Mouse (Mus musculus): ENCODE data around the gene Gdf11. TPM values are rescaled to one million over a fixed set of nuclear protein-coding genes. Genes with fewer than 3 reads are reported as not detected.

The Gdf11 gene
- polyA plus RNA-seq, 1 experiment from 2014 or later = 7.0 TPM

DNA sequence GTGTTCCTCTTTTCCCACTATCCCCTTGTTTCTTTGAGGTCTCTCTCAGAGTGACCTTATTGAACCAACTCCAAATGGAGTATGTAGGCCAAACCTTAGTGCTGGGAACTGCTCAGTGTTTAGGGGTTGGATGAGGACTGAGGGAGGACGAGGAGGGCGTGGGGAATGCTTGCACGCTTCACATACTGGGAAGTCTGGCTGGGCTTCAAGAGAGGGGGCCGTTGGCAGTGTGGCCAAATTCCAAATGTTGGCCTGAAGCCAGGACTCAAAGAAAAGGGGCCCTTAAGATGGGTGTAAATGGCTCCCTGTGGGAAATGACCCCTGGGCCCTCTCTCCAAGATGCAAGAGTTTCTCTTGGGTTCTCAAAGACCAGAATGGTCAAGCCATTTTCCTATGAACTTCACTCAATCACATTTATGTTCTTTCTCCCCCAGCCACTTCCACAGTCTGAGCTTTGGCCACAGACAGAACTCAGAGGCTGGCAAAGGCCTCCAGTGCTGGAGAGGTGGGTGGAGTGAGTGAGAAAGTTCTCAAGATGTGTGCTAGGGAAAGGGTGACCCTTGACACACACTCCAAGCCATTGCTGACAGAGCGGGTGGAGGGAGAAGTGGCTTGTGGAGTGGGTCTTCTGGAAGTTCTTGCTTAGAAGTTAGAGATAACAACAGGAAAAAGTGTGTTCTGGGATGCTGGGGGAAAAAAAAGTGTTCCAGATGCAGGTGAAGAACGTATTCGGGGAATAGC lies 38.3 kb upstream of the Gdf11 start:
- Histone ChIP-seq H3K4me3 (no peak overlapping the region), H3K36me3 (no peaks in the 10 kb centered on the region), H3K4me1 (peaks cover 7% of the 10 kb centered on the region; the same call in 1 of the 2 replicates), H3K27me3 (peaks cover 72% of the 10 kb centered on the region), H3K9me3 (no peaks in the 10 kb centered on the region), H3K27ac (no peak overlapping the region), H3K4me2 (no peak overlapping the region), H3K9ac (no peak overlapping the region)
- WGBS = 71% methylated on average over 7 of the region's 7 CpGs
- ATAC-seq (ENCODE audit: insufficient number of reproducible peaks, insufficient read depth, low FRiP score, low TSS enrichment, low read depth) = no peak

DNA sequence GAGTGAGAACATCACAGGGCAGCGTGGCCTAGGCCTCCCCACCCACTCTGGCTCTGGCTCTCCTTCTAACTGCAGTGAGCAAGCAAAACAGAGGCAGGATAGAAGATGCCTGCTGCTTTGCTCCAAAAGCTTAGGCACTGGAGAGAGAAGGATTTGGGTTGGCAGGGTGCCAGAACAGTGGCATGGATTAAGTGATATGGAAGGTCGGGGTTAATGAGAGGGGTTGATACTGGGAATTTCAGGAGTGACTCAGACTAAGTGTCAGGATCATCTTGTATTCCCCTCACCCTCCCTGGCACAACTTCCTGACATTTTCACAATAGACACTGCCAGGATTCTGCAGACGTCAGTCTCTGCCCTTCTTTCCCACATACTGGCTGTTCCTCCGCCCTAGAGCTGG lies 36.8 kb upstream of the Gdf11 start:
- H3K27ac ChIP-seq = no peak overlapping the region
- no peak overlapping the region for H3K4me3 ChIP-seq
- no peak for ATAC-seq (ENCODE audit: insufficient number of reproducible peaks, insufficient read depth, low FRiP score, low TSS enrichment, low read depth)
- no peaks in the 10 kb centered on the region for H3K9me3 ChIP-seq
- no peak overlapping the region for H3K9ac ChIP-seq
- peaks cover 58% of the 10 kb centered on the region for H3K27me3 ChIP-seq
- 36% methylated on average over 4 of the region's 4 CpGs for WGBS
- H3K36me3 ChIP-seq = no peaks in the 10 kb centered on the region
- peaks cover 8% of the 10 kb centered on the region for H3K4me1 ChIP-seq
- H3K4me2 ChIP-seq = no peak overlapping the region

DNA sequence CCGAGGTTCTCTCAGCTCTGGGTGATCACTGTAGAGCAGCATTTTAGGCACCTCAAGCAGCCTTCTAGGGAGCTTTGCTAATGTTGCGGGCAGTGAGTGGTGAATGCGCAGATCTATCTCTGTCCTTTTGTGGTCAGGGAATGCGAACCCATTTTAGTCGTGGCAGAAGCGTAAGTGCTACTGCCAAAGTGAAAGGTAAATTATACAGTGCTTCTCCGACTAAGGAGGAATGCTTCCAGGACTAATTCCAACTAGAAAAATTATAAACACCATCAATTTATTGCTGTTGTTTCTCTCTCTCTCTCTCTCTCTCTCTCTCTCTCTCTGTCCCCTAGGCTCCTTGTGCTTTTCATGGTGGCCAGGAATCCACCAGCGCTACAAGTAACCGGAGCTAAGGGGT lies 32.4 kb upstream of the Gdf11 start, which contains the start of gene Bloc1s1:
Gene Bloc1s1 (minus strand): TSS at position 101 of the 400 bp plus-strand sequence.
- ATAC-seq (ENCODE audit: insufficient number of reproducible peaks, insufficient read depth, low FRiP score, low TSS enrichment, low read depth) = no peak
- peak within 1 kb of the TSS; percentile 85 for H3K4me3 ChIP-seq
- peak within 1 kb of the TSS; percentile 81 for H3K9ac ChIP-seq
- H3K4me1 ChIP-seq = peaks cover 39% of the 10 kb centered on the region
- peaks cover 18% of the 10 kb centered on the region for H3K27me3 ChIP-seq
- H3K27ac ChIP-seq = peak within 1 kb of the TSS; percentile 91
- WGBS = 70% methylated on average over 9 of the region's 9 CpGs
- peak within 1 kb of the TSS; percentile 79 for H3K4me2 ChIP-seq
- no peaks in the 10 kb centered on the region for H3K9me3 ChIP-seq
- H3K36me3 ChIP-seq = no peaks in the 10 kb centered on the region

DNA sequence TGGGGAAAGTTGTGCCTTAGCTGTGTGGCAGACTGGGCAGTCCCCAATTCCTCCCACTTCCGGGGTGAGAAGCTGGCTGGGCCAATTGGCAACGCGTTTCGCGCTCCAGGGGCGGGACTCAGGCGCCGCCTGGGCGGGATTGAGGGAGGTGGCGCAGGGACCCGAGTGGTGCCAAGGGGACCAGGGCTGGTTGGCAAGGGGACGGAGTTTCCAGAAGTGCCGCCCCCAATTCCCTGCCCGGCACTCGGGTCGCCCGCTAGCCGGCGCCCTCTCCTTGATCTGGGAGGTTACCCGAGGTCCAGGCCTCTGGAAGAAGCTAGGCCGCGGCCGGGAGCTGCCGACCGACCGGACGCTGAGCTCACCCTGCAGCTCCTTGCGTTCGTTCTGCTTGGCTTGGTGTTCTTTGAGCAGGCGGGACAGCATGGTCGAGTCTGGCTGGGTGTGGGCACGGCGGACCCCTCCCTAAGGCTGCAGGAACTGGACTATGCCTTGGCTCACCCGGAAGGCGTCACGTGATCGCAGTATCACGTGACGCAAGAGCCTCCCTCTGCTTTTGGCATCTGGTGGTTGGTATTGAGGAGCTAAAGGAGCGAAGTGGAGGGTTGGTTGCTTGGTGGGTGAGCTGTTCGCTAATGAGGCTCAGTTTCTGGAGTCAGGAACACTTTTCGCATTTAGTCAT lies 31.6 kb upstream of the Gdf11 start:
- Histone ChIP-seq H3K9ac (peak overlapping the region; percentile 81), H3K9me3 (no peaks in the 10 kb centered on the region), H3K4me1 (peaks cover 39% of the 10 kb centered on the region), H3K36me3 (peaks cover 6% of the 10 kb centered on the region), H3K27ac (peak overlapping the region; percentile 91), H3K27me3 (peaks cover 10% of the 10 kb centered on the region; the same call in 1 of the 2 replicates), H3K4me3 (peak overlapping the region; percentile 85), H3K4me2 (peak overlapping the region; percentile 79)
- ATAC-seq (ENCODE audit: insufficient number of reproducible peaks, insufficient read depth, low FRiP score, low TSS enrichment, low read depth) = peak; percentile 91
- under 1% methylated on average over 42 of the region's 42 CpGs for WGBS

- peaks cover 6% of the 10 kb centered on the region; the same call in 1 of the 2 replicates for H3K27me3 ChIP-seq
- H3K27ac ChIP-seq = peak within 1 kb of the TSS; percentile 91
- H3K9ac ChIP-seq = peak within 1 kb of the TSS; percentile 81
- peaks cover 10% of the 10 kb centered on the region for H3K36me3 ChIP-seq
- peak within 1 kb of the TSS; percentile 79 for H3K4me2 ChIP-seq
- ATAC-seq (ENCODE audit: insufficient number of reproducible peaks, insufficient read depth, low FRiP score, low TSS enrichment, low read depth) = no peak
- 16% methylated on average over 1 of the region's 1 CpGs for WGBS
- H3K9me3 ChIP-seq = no peaks in the 10 kb centered on the region
- peaks cover 39% of the 10 kb centered on the region for H3K4me1 ChIP-seq
- peak within 1 kb of the TSS; percentile 85 for H3K4me3 ChIP-seq
These were observed 31.2 kb upstream of the Gdf11 start, which contains the start of gene Rdh5 for GRCm38 (mm10) chr10:128922822-128923012. Gene Rdh5, minus strand, starts transcription at chr10:128922888.

DNA sequence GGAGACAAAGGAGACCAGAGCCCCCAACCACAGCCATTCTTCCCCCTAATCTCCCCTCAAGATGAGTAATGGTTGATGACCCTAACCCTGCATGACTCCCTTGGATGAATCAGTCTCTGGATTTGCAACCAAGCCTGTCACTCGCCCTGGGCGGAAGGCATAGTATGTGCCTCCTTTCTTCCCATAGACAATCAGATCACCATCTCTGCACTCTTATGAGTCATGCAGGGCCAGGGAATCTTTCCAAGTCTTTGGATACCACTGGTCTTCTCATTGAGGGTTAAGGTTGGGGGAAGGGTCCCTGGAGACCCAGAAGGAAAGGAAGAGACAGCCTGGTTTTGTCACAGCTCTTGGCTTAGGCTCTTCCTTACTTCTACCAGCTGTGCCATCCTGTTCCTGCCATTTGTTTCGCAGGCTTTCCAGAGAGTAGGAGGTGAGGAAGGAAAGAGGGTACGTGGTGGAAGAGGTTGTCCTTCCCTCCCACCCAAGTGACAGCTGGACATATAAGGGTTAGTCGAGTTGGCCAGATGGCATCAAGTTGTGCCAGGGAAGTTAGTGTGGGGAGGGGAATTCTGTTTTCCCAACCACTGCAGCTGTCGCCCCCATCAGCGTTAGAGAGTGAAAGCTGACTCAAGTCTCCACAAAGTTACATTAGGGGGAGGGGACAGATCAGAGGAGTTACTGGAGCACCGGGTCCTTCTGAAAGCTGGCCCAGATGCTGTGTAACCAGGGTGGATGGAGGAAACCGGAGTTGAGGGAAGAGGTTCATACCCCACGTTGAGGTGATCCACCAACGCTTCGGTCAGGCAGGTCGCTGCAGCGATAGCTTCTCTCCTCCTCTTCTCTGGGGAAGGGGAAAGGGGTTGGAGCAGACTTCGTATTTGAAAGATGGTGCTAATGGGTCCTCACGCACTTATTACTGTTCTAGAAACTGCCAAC lies 30.6 kb upstream of the Gdf11 start:
- Histone ChIP-seq H3K27me3 (no peaks in the 10 kb centered on the region), H3K4me3 (peak overlapping the region; percentile 85), H3K36me3 (peaks cover 15% of the 10 kb centered on the region), H3K27ac (peak overlapping the region; percentile 91), H3K4me2 (peak overlapping the region; percentile 79), H3K9ac (peak overlapping the region; percentile 81), H3K4me1 (peaks cover 39% of the 10 kb centered on the region), H3K9me3 (no peaks in the 10 kb centered on the region)
- no peak for ATAC-seq (ENCODE audit: insufficient number of reproducible peaks, insufficient read depth, low FRiP score, low TSS enrichment, low read depth)
- WGBS = 76% methylated on average over 16 of the region's 16 CpGs

- Histone ChIP-seq H3K27me3 (no peaks in the 10 kb centered on the region), H3K36me3 (peaks cover 24% of the 10 kb centered on the region), H3K9ac (peak overlapping the region; percentile 36; the same call in 1 of the 2 replicates), H3K9me3 (no peaks in the 10 kb centered on the region), H3K4me2 (no peak overlapping the region), H3K4me1 (peaks cover 39% of the 10 kb centered on the region), H3K27ac (no peak overlapping the region), H3K4me3 (no peak overlapping the region)
- 47% methylated on average over 1 of the region's 1 CpGs for WGBS
- no peak for ATAC-seq (ENCODE audit: insufficient number of reproducible peaks, insufficient read depth, low FRiP score, low TSS enrichment, low read depth)
These were observed 29.7 kb upstream of the Gdf11 start for GRCm38 (mm10) chr10:128921251-128921650.

DNA sequence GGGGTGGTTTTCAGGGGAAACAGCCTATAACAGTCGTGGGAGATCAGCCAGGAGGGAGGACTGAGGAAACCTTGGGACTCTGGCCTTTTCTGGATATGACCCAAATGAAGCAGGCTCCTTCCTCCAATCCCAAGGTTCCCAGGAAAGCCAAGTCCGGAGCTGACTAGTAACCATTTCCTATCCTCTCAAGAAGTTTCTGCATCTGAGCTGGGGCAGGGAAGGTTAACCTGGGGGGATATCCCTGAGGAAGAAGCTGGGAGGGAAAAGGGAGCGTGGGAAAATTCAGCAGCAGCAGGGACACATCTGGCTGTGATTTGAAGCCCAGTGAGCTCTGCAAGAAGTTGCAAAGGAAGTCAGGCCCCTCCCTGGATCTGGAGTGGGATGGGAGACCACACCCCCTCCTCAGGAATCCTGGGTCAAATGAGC lies 29.2 kb upstream of the Gdf11 start:
- no peak for ATAC-seq (ENCODE audit: insufficient number of reproducible peaks, insufficient read depth, low FRiP score, low TSS enrichment, low read depth)
- H3K9ac ChIP-seq = peak overlapping the region; percentile 36; the same call in 1 of the 2 replicates
- peaks cover 39% of the 10 kb centered on the region for H3K4me1 ChIP-seq
- peak overlapping the region; percentile 7; the same call in 1 of the 2 replicates for H3K27ac ChIP-seq
- 29% methylated on average over 3 of the region's 3 CpGs for WGBS
- no peak overlapping the region for H3K4me3 ChIP-seq
- H3K27me3 ChIP-seq = no peaks in the 10 kb centered on the region
- peaks cover 28% of the 10 kb centered on the region for H3K36me3 ChIP-seq
- H3K4me2 ChIP-seq = no peak overlapping the region; the same call in 1 of the 2 replicates
- H3K9me3 ChIP-seq = no peaks in the 10 kb centered on the region

- H3K27me3 ChIP-seq = no peaks in the 10 kb centered on the region
- no peak for ATAC-seq (ENCODE audit: insufficient number of reproducible peaks, insufficient read depth, low FRiP score, low TSS enrichment, low read depth)
- H3K9ac ChIP-seq = no peak overlapping the region
- H3K36me3 ChIP-seq = peaks cover 35% of the 10 kb centered on the region
- 75% methylated on average over 7 of the region's 7 CpGs for WGBS
- 0 out of 2 replicates have a peak overlapping the region, but pooled peaks have one; percentile 12 for H3K27ac ChIP-seq
- peaks cover 39% of the 10 kb centered on the region for H3K4me1 ChIP-seq
- H3K4me3 ChIP-seq = no peak overlapping the region
- H3K4me2 ChIP-seq = no peak overlapping the region
- H3K9me3 ChIP-seq = no peaks in the 10 kb centered on the region
These were observed 28.4 kb upstream of the Gdf11 start for GRCm38 (mm10) chr10:128919966-128920365.

DNA sequence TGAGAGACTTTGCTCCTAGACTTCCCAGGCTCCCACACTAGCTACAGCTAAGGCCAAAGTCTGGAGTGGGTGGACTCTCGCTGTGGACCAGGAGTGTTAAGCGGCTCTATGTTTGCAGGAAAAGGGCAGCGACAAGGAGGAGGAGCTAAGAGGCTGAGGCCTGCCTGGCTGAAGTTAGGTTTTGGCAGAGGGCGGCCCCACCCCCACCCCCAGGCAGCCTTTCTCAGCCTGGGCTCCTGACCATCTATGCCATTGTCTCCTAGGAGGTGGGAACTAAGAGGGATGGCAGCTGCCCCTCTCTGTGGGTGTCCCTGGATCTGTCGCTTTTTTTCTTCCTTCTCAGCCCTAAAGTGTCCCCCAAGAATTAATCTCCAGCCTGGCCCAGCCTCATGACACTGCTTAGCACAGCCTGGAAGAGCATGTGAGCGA lies 27.7 kb upstream of the Gdf11 start:
- no peak overlapping the region for H3K4me3 ChIP-seq
- H3K36me3 ChIP-seq = peaks cover 42% of the 10 kb centered on the region
- no peaks in the 10 kb centered on the region for H3K9me3 ChIP-seq
- no peaks in the 10 kb centered on the region for H3K27me3 ChIP-seq
- H3K4me2 ChIP-seq = no peak overlapping the region
- no peak for ATAC-seq (ENCODE audit: insufficient number of reproducible peaks, insufficient read depth, low FRiP score, low TSS enrichment, low read depth)
- peak overlapping the region; percentile 41; the same call in 1 of the 2 replicates for H3K9ac ChIP-seq
- 24% methylated on average over 6 of the region's 6 CpGs for WGBS
- H3K4me1 ChIP-seq = peaks cover 39% of the 10 kb centered on the region
- H3K27ac ChIP-seq = 0 out of 2 replicates have a peak overlapping the region, but pooled peaks have one; percentile 12

DNA sequence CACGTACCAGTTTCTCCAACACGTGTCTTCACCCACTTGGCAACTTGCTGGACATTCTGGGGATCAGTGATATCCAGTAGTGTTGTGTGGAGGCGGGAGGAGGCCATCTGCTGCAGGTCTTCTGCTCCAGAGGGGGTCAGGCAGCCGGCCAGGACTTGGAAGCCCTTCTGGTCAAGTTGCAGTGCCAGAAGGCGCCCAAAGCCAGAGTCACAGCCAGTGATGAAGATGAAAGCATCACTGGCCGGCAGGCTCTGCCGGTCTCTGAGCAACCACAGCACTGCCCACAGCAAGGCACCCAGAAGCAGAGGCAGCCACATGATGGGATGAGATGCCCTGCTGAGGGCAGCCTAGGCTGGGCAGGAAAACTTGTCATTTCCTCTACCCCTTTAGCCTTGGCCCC lies 26.7 kb upstream of the Gdf11 start:
- Histone ChIP-seq H3K4me1 (peaks cover 32% of the 10 kb centered on the region), H3K27ac (no peak overlapping the region)
- ATAC-seq (ENCODE audit: insufficient number of reproducible peaks, insufficient read depth, low FRiP score, low TSS enrichment, low read depth) = no peak

More for the DNA sequence above, 26.7 kb upstream of the Gdf11 start:
- H3K36me3 ChIP-seq = peaks cover 52% of the 10 kb centered on the region
- no peak overlapping the region for H3K9ac ChIP-seq
- H3K4me2 ChIP-seq = no peak overlapping the region
- 82% methylated on average over 7 of the region's 7 CpGs for WGBS
- H3K4me3 ChIP-seq = no peak overlapping the region
- H3K27me3 ChIP-seq = no peaks in the 10 kb centered on the region
- H3K9me3 ChIP-seq = no peaks in the 10 kb centered on the region
